Mouse (Mus musculus) Patski (cell line): ENCODE measurements around the gene Tspear. TPM values are rescaled to one million over a fixed set of nuclear protein-coding genes. Genes with fewer than 3 reads are reported as not detected.
"Not testable (repeated sequence)": the region's sequence is repeated elsewhere in the genome, so short reads cannot be mapped to it uniquely, and the experiment has no call there.

Source experiments
- ATAC-seq: fragments of 100-300 bp; one replicate; pipeline ENCODE4 v1.8.0; 2021
- CTCF ChIA-PET: fragments of 350-600 bp; sonication (Branson Sonifier 250); formaldehyde crosslinking; loops from one replicate; lab custom pipeline; 2022; ENCODE audit warnings: inconsistent platforms; lab: Charles Lee
- POLR2A ChIA-PET: fragments of 350-600 bp; sonication (Branson Sonifier 250); formaldehyde crosslinking; loops from one replicate; lab custom pipeline; 2022; ENCODE audit warnings: antibody characterized with exemption, inconsistent platforms; lab: Charles Lee
- DNase-seq: peaks from one replicate; pipeline ENCODE4 v3.0.0-alpha.2; 2011; ENCODE audit warnings: low read depth, low spot score
- H3K27me3 ChIP-seq: fragments of 371-371 bp; one replicate; pipeline ENCODE4 v1.5.1; 2021
- CTCF ChIP-seq: fragments of 100-300 bp; IDR thresholded peaks from one replicate; pipeline ENCODE4 v1.5.1; 2021
- in situ Hi-C: fragments of 300-500 bp; cut with MboI; formaldehyde crosslinking; loops from 3 replicates; pipeline ENCODE4 v1.11.1; 2018; ENCODE audit warnings: low pct_unique_long_range_greater_than_20kb, mixed read lengths
- polyA plus RNA-seq: library from polyadenylated mRNA; unstranded; gene quantifications from one replicate; pipeline ENCODE4 v1.2.3, GENCODE M21; 2021

Tspear gene
- polyA plus RNA-seq, 1 experiment from 2014 or later = not detected

DNA sequence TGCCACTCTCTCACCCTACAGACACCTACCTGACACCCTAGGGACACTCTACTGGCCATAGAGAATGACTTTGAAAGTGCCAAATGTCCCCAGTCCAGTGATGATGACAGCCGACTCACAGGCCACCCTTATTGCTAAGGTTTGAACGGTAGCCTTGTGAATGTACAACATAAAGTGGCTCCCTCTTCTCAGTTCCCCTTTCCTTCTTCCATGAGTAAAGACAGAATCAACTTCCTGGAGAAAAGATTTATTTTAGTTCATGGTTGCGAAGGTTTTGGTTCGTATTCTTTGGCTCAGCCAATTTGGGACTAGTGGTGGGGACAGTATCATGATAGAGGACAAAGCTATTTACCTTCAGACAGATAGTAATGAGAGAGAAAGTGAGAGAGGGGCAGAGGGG is 52.6 kb downstream of the Tspear start:
- no peak for TF ChIP-seq CTCF
- CTCF ChIA-PET = interaction anchor here (1.2 kb wide), 1 partner anchor 14 kb away, joined by 3 read pairs; no protein-coding TSS in a partner anchor
- no peak for ATAC-seq

DNA sequence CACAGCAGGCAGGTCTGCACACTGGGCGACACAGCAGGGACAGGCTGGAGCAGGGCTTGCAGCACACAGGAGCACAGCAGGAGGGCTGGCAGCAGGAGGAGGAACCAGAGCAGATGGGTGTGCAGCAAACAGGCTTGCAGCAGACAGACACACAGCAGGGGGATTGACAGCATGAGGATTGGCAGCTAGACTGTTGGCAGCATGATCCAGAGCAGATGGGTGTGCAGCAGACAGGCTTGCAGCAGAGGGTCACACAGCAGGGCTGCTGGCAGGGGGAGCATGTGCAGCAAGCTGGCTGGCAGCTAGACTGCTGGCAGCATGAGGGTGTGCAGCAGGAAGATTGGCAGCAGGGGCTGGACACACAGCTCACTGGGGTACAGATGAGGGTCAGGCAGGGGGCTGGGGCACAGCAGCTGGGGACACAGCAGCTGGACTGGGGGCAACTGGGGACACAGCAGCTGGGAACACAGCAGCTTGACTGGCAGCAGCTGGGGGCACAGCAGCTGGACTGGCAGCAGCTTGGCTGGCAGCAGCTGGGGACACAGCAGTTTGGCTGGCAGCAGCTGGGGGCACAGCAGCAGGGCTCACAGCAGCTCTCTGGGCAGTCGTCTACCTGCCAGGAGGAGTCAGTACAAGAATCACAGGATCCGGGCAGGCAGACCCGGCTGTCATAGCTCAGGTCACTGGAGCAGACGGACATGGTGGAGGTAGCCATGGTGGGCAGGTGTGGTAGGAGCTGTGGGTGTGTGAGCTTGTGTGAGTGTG is 55.7 kb downstream of the Tspear start, which contains the start of gene Gm18596:
TSS of gene Gm18596 (minus strand) at position 715 of the 765 bp plus-strand sequence.
- ATAC-seq, POLR2A ChIA-PET, DNase-seq, in situ Hi-C loops, CTCF ChIA-PET: not testable (repeated sequence)
- peaks cover 26% of the 10 kb centered on the region for H3K27me3 ChIP-seq

More for the DNA sequence above, 52.6 kb downstream of the Tspear start:
- POLR2A ChIA-PET = no interaction called here
- peaks cover 28% of the 10 kb centered on the region for H3K27me3 ChIP-seq
- no peak for DNase-seq
- in situ Hi-C loops = no loop called here

DNA sequence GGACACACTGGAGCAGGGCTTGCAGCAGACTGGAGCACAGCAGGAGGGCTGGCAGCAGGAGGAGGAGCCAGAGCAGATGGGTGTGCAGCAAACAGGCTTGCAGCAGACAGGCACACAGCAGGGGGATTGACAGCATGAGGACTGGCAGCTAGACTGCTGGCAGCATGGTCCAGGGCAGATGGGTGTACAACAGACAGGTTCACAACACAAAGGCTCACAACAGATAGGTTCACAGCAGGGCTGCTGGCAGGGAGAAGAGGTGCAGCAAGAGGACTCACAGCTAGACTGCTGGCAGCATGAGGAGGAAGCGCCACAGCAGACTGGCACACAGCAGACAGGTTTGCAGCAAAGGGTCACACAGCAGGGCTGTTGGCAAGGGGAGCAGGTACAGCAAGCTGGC is 64.3 kb downstream of the Tspear start:
- H3K27me3 ChIP-seq, in situ Hi-C loops, ATAC-seq, DNase-seq, POLR2A ChIA-PET, CTCF ChIA-PET: not testable (repeated sequence)

GRCm38 (mm10) chr10:77751254-77751653 is 64.9 kb downstream of the Tspear start, which contains the start of gene Gm9736:
Gene Gm9736, minus strand, starts transcription at chr10:77751354.
- POLR2A ChIA-PET, DNase-seq, ATAC-seq, in situ Hi-C loops, H3K27me3 ChIP-seq, CTCF ChIA-PET: not testable (repeated sequence)

DNA sequence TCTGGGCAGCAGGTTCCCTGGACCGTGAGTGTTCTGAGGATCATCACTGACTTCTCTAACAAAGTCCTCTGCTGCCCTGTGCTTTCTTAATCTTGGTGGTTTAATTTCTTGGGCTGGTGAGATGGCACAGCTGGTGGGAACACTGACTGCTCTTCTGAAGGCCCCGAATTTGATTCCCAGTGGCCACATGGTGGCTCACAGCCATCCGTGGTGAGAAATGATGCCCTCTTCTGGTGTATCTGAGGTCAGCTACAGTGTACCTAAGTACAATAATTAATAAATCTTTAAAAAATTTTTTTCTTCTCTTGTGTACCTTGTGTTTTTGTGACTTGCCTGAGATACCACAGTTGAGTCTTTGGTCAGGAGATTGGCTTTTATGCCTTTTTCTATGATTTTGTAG is 65.9 kb downstream of the Tspear start:
- H3K27me3 ChIP-seq, ATAC-seq, CTCF ChIA-PET, in situ Hi-C loops, DNase-seq, POLR2A ChIA-PET: not testable (repeated sequence)

DNA sequence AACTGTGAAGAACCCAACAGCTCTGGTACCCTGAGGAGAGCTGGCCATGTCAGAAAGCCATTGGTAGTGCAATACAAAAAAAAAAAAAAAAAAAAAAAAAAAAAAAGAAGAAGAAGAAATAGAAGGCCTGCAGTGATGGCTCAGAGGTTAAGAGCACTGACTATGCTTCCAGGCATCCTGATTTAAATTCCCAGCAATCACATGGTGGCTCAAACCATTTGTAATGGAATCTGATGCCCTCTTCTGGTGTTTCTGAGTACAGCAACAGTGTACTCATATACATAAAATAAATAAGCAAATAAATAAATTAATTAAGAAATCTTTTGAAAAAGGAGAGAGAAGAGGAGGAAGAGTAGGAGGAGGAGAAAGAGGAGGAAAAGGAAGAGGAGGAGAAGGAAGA is 67.1 kb downstream of the Tspear start:
- H3K27me3 ChIP-seq = peaks cover 5% of the 10 kb centered on the region
- DNase-seq (no peak), ATAC-seq (no peak)
- in situ Hi-C loops = no loop called here
- no peak for TF ChIP-seq CTCF
- ChIA-PET CTCF (no interaction called here), POLR2A (interaction anchor here (0.7 kb wide), 1 partner anchor 163 kb away, joined by 5 read pairs; no protein-coding TSS in a partner anchor)

DNA sequence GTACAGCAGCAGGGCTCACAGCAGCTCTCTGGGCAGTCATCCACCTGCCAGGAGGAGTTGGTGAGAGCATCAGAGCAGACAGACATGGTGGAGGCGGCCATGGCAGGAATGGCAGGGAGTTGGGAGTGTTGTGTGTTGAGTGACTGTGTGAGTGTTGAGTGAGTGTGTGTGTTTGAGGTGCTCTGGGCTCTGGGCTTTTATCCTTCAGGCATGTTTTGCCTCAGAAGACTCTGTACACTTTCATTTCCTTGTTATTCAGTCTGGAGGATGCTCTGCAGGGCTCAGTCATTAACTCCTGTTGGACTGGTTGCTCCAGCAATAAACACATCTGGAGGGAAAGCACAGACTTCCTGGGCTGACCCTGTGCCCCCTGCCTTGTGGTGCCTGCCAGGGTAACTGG is 73.2 kb downstream of the Tspear start, which contains the start of gene Gm3233:
TSS of gene Gm3233 (minus strand) at position 101 of the 400 bp plus-strand sequence.
- CTCF ChIA-PET, ATAC-seq, POLR2A ChIA-PET, H3K27me3 ChIP-seq, DNase-seq, in situ Hi-C loops: not testable (repeated sequence)

GRCm38 (mm10) chr10:77769727-77770126 is 83.4 kb downstream of the Tspear start:
- ATAC-seq = no peak
- no peak for TF ChIP-seq CTCF
- H3K27me3 ChIP-seq = peaks cover 4% of the 10 kb centered on the region
- DNase-seq = no peak
- in situ Hi-C loops = no loop called here
- POLR2A ChIA-PET = no interaction called here
- CTCF ChIA-PET = no interaction called here

- POLR2A ChIA-PET, H3K27me3 ChIP-seq, CTCF ChIA-PET, in situ Hi-C loops, ATAC-seq, DNase-seq: not testable (repeated sequence)
Measured at GRCm38 (mm10) chr10:77771225-77771624, 84.9 kb downstream of the Tspear start, which contains the start of gene Gm3238. Gene Gm3238, minus strand, starts transcription at chr10:77771325.

DNA sequence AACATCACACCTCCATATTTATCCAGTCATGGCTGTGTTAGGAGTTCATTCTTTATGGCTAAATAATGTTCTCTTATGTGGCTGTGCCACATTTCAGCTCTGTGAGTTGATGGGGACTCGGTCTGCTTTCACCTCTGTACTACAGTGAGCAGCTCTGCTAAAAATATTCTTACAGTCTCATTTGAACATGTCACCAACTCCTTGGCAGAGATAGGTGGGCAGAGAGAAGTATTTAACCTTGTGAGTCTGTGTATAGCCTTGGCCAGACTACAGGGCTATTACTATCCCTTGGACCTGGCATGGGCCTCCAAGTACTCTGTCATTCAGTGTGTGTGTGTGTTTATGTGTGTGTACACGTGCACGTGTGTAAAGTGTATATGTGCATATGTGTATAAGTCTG is 85.8 kb downstream of the Tspear start:
- POLR2A ChIA-PET, DNase-seq, H3K27me3 ChIP-seq, ATAC-seq, CTCF ChIA-PET, in situ Hi-C loops: not testable (repeated sequence)

GRCm38 (mm10) chr10:77776844-77777243 is 90.5 kb downstream of the Tspear start, which contains the start of gene Gm7138:
Gene Gm7138, minus strand, starts transcription at chr10:77776944.
- POLR2A ChIA-PET, DNase-seq, H3K27me3 ChIP-seq, ATAC-seq, CTCF ChIA-PET, in situ Hi-C loops: not testable (repeated sequence)

DNA sequence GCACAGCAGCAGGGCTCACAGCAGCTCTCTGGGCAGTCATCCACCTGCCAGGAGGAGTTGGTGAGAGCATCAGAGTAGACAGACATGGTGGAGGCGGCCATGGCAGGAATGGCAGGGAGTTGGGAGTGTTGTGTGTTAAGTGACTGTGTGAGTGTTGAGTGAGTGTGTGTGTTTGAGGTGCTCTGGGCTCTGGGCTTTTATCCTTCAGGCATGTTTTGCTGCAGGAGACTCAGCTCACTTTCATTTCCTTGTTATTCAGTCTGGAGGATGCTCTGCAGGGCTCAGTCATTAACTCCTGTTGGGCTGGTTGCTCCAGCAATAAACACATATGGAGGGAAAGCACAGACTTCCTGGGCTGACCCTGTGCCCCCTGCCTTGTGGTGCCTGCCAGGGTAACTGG is 96.1 kb downstream of the Tspear start, which contains the start of gene Gm3250:
TSS of gene Gm3250 (minus strand) at position 101 of the 400 bp plus-strand sequence.
- CTCF ChIA-PET, DNase-seq, in situ Hi-C loops, ATAC-seq, H3K27me3 ChIP-seq, POLR2A ChIA-PET: not testable (repeated sequence)

GRCm38 (mm10) chr10:77783396-77783795 is 97.0 kb downstream of the Tspear start:
- DNase-seq, ATAC-seq, in situ Hi-C loops, CTCF ChIA-PET, H3K27me3 ChIP-seq, POLR2A ChIA-PET: not testable (repeated sequence)

DNA sequence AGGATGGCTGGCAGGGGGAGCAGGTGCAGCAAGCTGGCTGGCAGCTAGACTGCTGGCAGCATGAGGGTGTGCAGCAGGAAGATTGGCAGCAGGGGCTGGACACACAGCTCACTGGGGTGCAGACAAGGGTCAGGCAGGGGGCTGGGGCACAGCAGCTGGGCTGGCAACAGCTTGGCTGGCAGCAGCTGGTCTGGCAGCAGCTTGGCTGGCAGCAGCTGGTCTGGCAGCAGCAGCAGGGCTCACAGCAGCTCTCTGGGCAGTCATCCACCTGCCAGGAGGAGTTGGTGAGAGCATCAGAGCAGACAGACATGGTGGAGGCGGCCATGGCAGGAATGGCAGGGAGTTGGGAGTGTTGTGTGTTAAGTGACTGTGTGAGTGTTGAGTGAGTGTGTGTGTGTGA is 101.5 kb downstream of the Tspear start, which contains the start of gene Gm7137:
TSS of gene Gm7137 (minus strand) at position 325 of the 400 bp plus-strand sequence.
- DNase-seq, in situ Hi-C loops, H3K27me3 ChIP-seq, CTCF ChIA-PET, ATAC-seq, POLR2A ChIA-PET: not testable (repeated sequence)
